In the genomic region with DNA sequence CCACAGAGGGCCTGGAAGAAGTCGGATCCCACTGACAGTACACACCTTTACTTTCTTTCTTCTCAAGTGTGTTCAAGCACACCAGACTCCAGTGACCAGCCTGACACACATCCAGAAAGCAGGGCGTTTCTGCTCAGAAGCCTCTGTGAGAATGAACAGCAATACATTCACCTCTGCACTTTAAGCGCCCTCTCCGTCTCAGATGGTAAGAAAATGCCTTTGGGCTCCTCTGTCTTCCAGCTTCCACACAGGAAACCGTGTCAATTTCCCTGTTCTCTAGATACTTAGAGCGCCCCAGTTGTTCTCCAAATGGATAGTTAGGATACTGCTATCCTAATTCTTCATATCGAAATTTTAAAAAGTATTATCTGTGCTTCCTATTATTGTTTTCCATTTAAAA, we compare ENCODE assay signal across 8 mouse cellular contexts. TPM values are rescaled to one million over a fixed set of nuclear protein-coding genes. Genes with fewer than 3 reads are reported as not detected.
DNase-seq lines count a peak whose midpoint lies in the region; ATAC-seq lines count a peak whose summit lies in the region.

No protein-coding gene starts in this region.

- no peak for ATAC-seq in kidney, embryonic 14.5 days (ENCODE audit: low FRiP score, low TSS enrichment)
- ATAC-seq in intestine, embryonic 14.5 days (replicated peaks; ENCODE audit: low FRiP score, low TSS enrichment, low read depth) = no peak
- ATAC-seq in megakaryocyte, adult 5-6 weeks (ENCODE audit: poor library complexity, severe bottlenecking) = no peak

- no peak overlapping the region for H3K27ac ChIP-seq in kidney, embryonic 14.5 days (ENCODE audit: low read depth, low read length)
- no peak overlapping the region for H3K27ac ChIP-seq in intestine, embryonic 14.5 days (ENCODE audit: low read depth)

- peak overlapping the region; percentile 46; the same call in 1 of the 2 replicates for H3K9ac ChIP-seq in kidney, embryonic 14.5 days (ENCODE audit: low read depth, low read length)
- peak overlapping the region; percentile 37 for H3K9ac ChIP-seq in intestine, embryonic 14.5 days (ENCODE audit: low read length)

- no peaks in the 10 kb centered on the region for H3K9me3 ChIP-seq in kidney, embryonic 14.5 days (ENCODE audit: control insufficient read depth, low read length)
- H3K9me3 ChIP-seq in intestine, embryonic 14.5 days (ENCODE audit: control insufficient read depth, low read length) = no peaks in the 10 kb centered on the region

- H3K36me3 ChIP-seq in kidney, embryonic 14.5 days (ENCODE audit: control insufficient read depth, insufficient read depth, low read length) = no peaks in the 10 kb centered on the region
- H3K36me3 ChIP-seq in intestine, embryonic 14.5 days (ENCODE audit: control insufficient read depth, insufficient read depth, low read length) = 0 out of 2 replicates have a peak, but pooled peaks cover 5% of the 10 kb centered on the region

- peak overlapping the region; percentile 88 for H3K4me3 ChIP-seq in kidney, embryonic 14.5 days (ENCODE audit: low read length)
- H3K4me3 ChIP-seq in intestine, embryonic 14.5 days (ENCODE audit: low read depth, low read length) = peak overlapping the region; percentile 55

- H3K4me2 ChIP-seq in kidney, embryonic 14.5 days (replicated peaks; ENCODE audit: low read depth, low read length) = peak overlapping the region; percentile 71
- H3K4me2 ChIP-seq in intestine, embryonic 14.5 days (ENCODE audit: low read length) = peak overlapping the region; percentile 60

- 15% methylated on average over 7 of the region's 7 CpGs for WGBS in kidney, embryonic 14.5 days
- 25% methylated on average over 7 of the region's 7 CpGs for WGBS in intestine, embryonic 14.5 days

- no peak for DNase-seq in kidney, postnatal 36 days
- DNase-seq in embryo, embryonic 11 days = peak; percentile 35
- DNase-seq in intestine, embryonic 14.5 days (ENCODE audit: low spot score) = peak; percentile 55
- peak; percentile 34 for DNase-seq in neural tube, embryonic 10.5 days (ENCODE audit: extremely low spot score, low spot score)
- DNase-seq in right cerebral cortex, adult 2 months (ENCODE audit: low spot score in 2 of 2) = no peak
- DNase-seq in frontal cortex, postnatal 14 days (ENCODE audit: low spot score in 2 of 2) = no peak

- no peaks in the 10 kb centered on the region for H3K27me3 ChIP-seq in kidney, embryonic 14.5 days (ENCODE audit: control insufficient read depth, insufficient read depth, low read length)
- no peaks in the 10 kb centered on the region for H3K27me3 ChIP-seq in intestine, embryonic 14.5 days (replicated peaks; ENCODE audit: control insufficient read depth, insufficient read depth, low read length)

- peaks cover 11% of the 10 kb centered on the region for H3K4me1 ChIP-seq in kidney, embryonic 14.5 days (ENCODE audit: control insufficient read depth, insufficient read depth, low read length)
- peaks cover 22% of the 10 kb centered on the region for H3K4me1 ChIP-seq in intestine, embryonic 14.5 days (replicated peaks; ENCODE audit: control insufficient read depth, insufficient read depth, low read length)

RNA-seq across cellular contexts. Expression of a gene that starts 2.2 kb away (rescaled TPM):
- 13.0 and 19.1 TPM in 2 replicates for polyA plus RNA-seq in kidney, embryonic 14.5 days (2014; fragmentation: Nextera tagmentation; extraction: Ambion mirVana)
- polyA plus RNA-seq in intestine, embryonic 14.5 days (2014; fragmentation: Nextera tagmentation; extraction: Ambion mirVana) = 14.2 and 16.2 TPM in 2 replicates
- 12.9 and 15.0 TPM in 2 replicates for total RNA-seq in megakaryocyte, adult 5-6 weeks (2015)
- total RNA-seq in megakaryocyte, adult 5-6 weeks (2017) = 20.0 and 22.6 TPM in 2 replicates

Comparison
In these comparisons a context has a peak if more than half of its experiments do, and no peak if none do; other contexts are left out.
1. DNase-seq: peak in embryo, embryonic 11 days (single experiment), intestine, embryonic 14.5 days (single experiment) and neural tube, embryonic 10.5 days (single experiment); none in kidney, postnatal 36 days (0 of 2), right cerebral cortex, adult 2 months (0 of 2) and frontal cortex, postnatal 14 days (0 of 2).